Mouse (Mus musculus) frontal cortex, postnatal 14 days (tissue): Measurements from ENCODE around the gene AC134908.4.
A peak's percentile ranks its signal among the peaks of the same experiment; 100 is the strongest.
"Not testable (repeated sequence)": the region's sequence is repeated elsewhere in the genome, so short reads cannot be mapped to it uniquely, and the experiment has no call there.

Experiments used
- DNase-seq, 2 experiments: peaks; one replicate each; pipeline ENCODE4 v3.0.0; 2022; ENCODE audit warnings: low spot score in 2 of 2

AC134908.4 gene

GRCm38 (mm10) chr17:25775318-25776062, 20.0 kb downstream of the AC134908.4 start:
- no peak for DNase-seq

- peak; percentile 95 to 98 for DNase-seq
These were observed 21.8 kb downstream of the AC134908.4 start, which contains the start of gene Narfl for GRCm38 (mm10) chr17:25773549-25774120. TSS of gene Narfl (plus strand) at chr17:25773776.

- no peak for DNase-seq
These were observed 26.1 kb downstream of the AC134908.4 start for GRCm38 (mm10) chr17:25769331-25769730.

GRCm38 (mm10) chr17:25765886-25766285, 29.6 kb downstream of the AC134908.4 start:
- DNase-seq = no peak

- DNase-seq = no peak
These were observed 32.9 kb downstream of the AC134908.4 start for GRCm38 (mm10) chr17:25762591-25762990.

GRCm38 (mm10) chr17:25761561-25761970, 33.9 kb downstream of the AC134908.4 start:
- DNase-seq = no peak

GRCm38 (mm10) chr17:25760148-25760547, 35.3 kb downstream of the AC134908.4 start:
- DNase-seq = no peak

- DNase-seq = no peak
These were observed 37.8 kb downstream of the AC134908.4 start for GRCm38 (mm10) chr17:25757691-25758090.

- no peak for DNase-seq
These were observed 38.8 kb downstream of the AC134908.4 start for GRCm38 (mm10) chr17:25756378-25757242.

GRCm38 (mm10) chr17:25755627-25756377, 39.7 kb downstream of the AC134908.4 start:
- DNase-seq = no peak

GRCm38 (mm10) chr17:25755086-25755485, 40.4 kb downstream of the AC134908.4 start:
- DNase-seq = no peak

GRCm38 (mm10) chr17:25754241-25754640, 41.2 kb downstream of the AC134908.4 start, which contains the start of gene Msln:
TSS of gene Msln (minus strand) at chr17:25754378.
- DNase-seq = no peak

GRCm38 (mm10) chr17:25751446-25751845, 44.0 kb downstream of the AC134908.4 start:
- peak in 1 of 2 experiments; percentile 34 for DNase-seq

- DNase-seq = no peak
These were observed 46.1 kb downstream of the AC134908.4 start for GRCm38 (mm10) chr17:25749314-25749713.

GRCm38 (mm10) chr17:25748238-25748637, 47.2 kb downstream of the AC134908.4 start:
- no peak for DNase-seq

- no peak for DNase-seq
These were observed 51.1 kb downstream of the AC134908.4 start for GRCm38 (mm10) chr17:25744311-25744710.

- DNase-seq = no peak
These were observed 51.6 kb downstream of the AC134908.4 start for GRCm38 (mm10) chr17:25743831-25744230.

GRCm38 (mm10) chr17:25741471-25741870, 54.0 kb downstream of the AC134908.4 start:
- not testable (repeated sequence) for DNase-seq
